Mouse (Mus musculus) E14TG2a.4 (cell line): ENCODE data around the gene Rassf5.

Experiments used
- H3K27me3 ChIP-seq: 2 replicates; pipeline ENCODE4 v1.6.1; 2014; ENCODE audit warnings: low read length, control low read depth; ENCODE audit not compliant: insufficient read depth
- H3K36me3 ChIP-seq: 2 replicates; pipeline ENCODE4 v1.6.1; 2014; ENCODE audit warnings: low read length, control low read depth; ENCODE audit not compliant: insufficient read depth
- H3K4me1 ChIP-seq: replicated peaks from 2 replicates; pipeline ENCODE4 v1.6.1; 2014; ENCODE audit warnings: low read depth, low read length, control low read depth
- H3K4me3 ChIP-seq: replicated peaks from 2 replicates; pipeline ENCODE4 v1.5.1; 2014; ENCODE audit warnings: mild to moderate bottlenecking, low read length
- H3K9me3 ChIP-seq: 2 replicates; pipeline ENCODE4 v1.6.1; 2014; ENCODE audit warnings: low read length, control low read depth
- CTCF ChIP-seq: conservative IDR thresholded peaks from 2 replicates; pipeline ENCODE4 v1.5.1; 2014; ENCODE audit warnings: low read length
- NANOG ChIP-seq: IDR thresholded peaks from 2 replicates; pipeline ENCODE4 v1.6.1; 2014; ENCODE audit warnings: borderline replicate concordance, low read length, mixed read lengths
- POU5F1 ChIP-seq: IDR thresholded peaks from 2 replicates; pipeline ENCODE4 v1.6.1; 2014; ENCODE audit warnings: low read length, borderline replicate concordance

Rassf5 gene

GRCm38 (mm10) chr1:131284167-131284566 is 39.1 kb upstream of the Rassf5 start:
- no peak overlapping the region for H3K4me3 ChIP-seq
- H3K4me1 ChIP-seq = peaks cover 30% of the 10 kb centered on the region
- H3K36me3 ChIP-seq = peaks cover 28% of the 10 kb centered on the region
- no peaks in the 10 kb centered on the region for H3K9me3 ChIP-seq
- TF ChIP-seq NANOG = no peak
- TF ChIP-seq CTCF = no peak
- TF ChIP-seq POU5F1 = no peak
- peaks cover 5% of the 10 kb centered on the region; the same call in 1 of the 2 replicates for H3K27me3 ChIP-seq

GRCm38 (mm10) chr1:131281731-131282130 is 36.7 kb upstream of the Rassf5 start:
- peaks cover 22% of the 10 kb centered on the region; the same call in 1 of the 2 replicates for H3K27me3 ChIP-seq
- H3K4me3 ChIP-seq = no peak overlapping the region
- H3K4me1 ChIP-seq = peaks cover 25% of the 10 kb centered on the region
- H3K36me3 ChIP-seq = peaks cover 14% of the 10 kb centered on the region
- no peaks in the 10 kb centered on the region for H3K9me3 ChIP-seq
- TF ChIP-seq NANOG (no peak), CTCF (no peak), POU5F1 (no peak)

GRCm38 (mm10) chr1:131280280-131280679 is 35.2 kb upstream of the Rassf5 start:
- peaks cover 36% of the 10 kb centered on the region for H3K4me1 ChIP-seq
- H3K9me3 ChIP-seq = no peaks in the 10 kb centered on the region
- 0 out of 2 replicates have a peak, but pooled peaks cover 2% of the 10 kb centered on the region for H3K36me3 ChIP-seq
- no peak overlapping the region for H3K4me3 ChIP-seq
- TF ChIP-seq POU5F1 = no peak
- peaks cover 34% of the 10 kb centered on the region for H3K27me3 ChIP-seq

- Histone ChIP-seq H3K4me3 (no peak within 1 kb of the TSS), H3K27me3 (peaks cover 42% of the 10 kb centered on the region), H3K9me3 (no peaks in the 10 kb centered on the region), H3K4me1 (peaks cover 45% of the 10 kb centered on the region), H3K36me3 (no peaks in the 10 kb centered on the region)
- TF ChIP-seq NANOG (no peak), POU5F1 (no peak), CTCF (no peak)
Observed at GRCm38 (mm10) chr1:131279456-131279776, 34.4 kb upstream of the Rassf5 start, which contains the start of gene Ikbke. Gene Ikbke (minus strand): TSS chr1:131279606.

- peaks cover 45% of the 10 kb centered on the region for H3K27me3 ChIP-seq
- H3K36me3 ChIP-seq = no peaks in the 10 kb centered on the region
- TF ChIP-seq NANOG = no peak
- TF ChIP-seq POU5F1 = no peak
- TF ChIP-seq CTCF = no peak
- no peak overlapping the region for H3K4me3 ChIP-seq
- no peaks in the 10 kb centered on the region for H3K9me3 ChIP-seq
- H3K4me1 ChIP-seq = peaks cover 47% of the 10 kb centered on the region
Observed at GRCm38 (mm10) chr1:131278606-131279455, 33.8 kb upstream of the Rassf5 start.

GRCm38 (mm10) chr1:131276831-131277230 is 31.8 kb upstream of the Rassf5 start:
- Histone ChIP-seq H3K9me3 (no peaks in the 10 kb centered on the region), H3K36me3 (no peaks in the 10 kb centered on the region), H3K4me1 (peaks cover 48% of the 10 kb centered on the region), H3K4me3 (no peak overlapping the region), H3K27me3 (peaks cover 61% of the 10 kb centered on the region)
- TF ChIP-seq CTCF (no peak), POU5F1 (no peak), NANOG (no peak)

GRCm38 (mm10) chr1:131275577-131275976 is 30.5 kb upstream of the Rassf5 start:
- TF ChIP-seq CTCF = no peak
- no peaks in the 10 kb centered on the region for H3K36me3 ChIP-seq
- no peak overlapping the region for H3K4me3 ChIP-seq
- H3K4me1 ChIP-seq = peaks cover 48% of the 10 kb centered on the region
- H3K27me3 ChIP-seq = peaks cover 74% of the 10 kb centered on the region
- H3K9me3 ChIP-seq = no peaks in the 10 kb centered on the region

- Histone ChIP-seq H3K9me3 (no peaks in the 10 kb centered on the region), H3K4me1 (peaks cover 44% of the 10 kb centered on the region), H3K36me3 (no peaks in the 10 kb centered on the region), H3K4me3 (peak overlapping the region; percentile 39), H3K27me3 (peaks cover 75% of the 10 kb centered on the region)
- TF ChIP-seq NANOG (no peak), CTCF (no peak), POU5F1 (no peak)
Observed at GRCm38 (mm10) chr1:131274725-131275539, 29.9 kb upstream of the Rassf5 start.
